Mouse (Mus musculus): ENCODE results near the gene Fkbp8. TPM values are rescaled to one million over a fixed set of nuclear protein-coding genes. Genes with fewer than 3 reads are reported as not detected.
A peak's percentile ranks its signal among the peaks of the same experiment; 100 is the strongest.

Fkbp8 gene
- polyA plus RNA-seq, 1 experiment = 640 TPM

DNA sequence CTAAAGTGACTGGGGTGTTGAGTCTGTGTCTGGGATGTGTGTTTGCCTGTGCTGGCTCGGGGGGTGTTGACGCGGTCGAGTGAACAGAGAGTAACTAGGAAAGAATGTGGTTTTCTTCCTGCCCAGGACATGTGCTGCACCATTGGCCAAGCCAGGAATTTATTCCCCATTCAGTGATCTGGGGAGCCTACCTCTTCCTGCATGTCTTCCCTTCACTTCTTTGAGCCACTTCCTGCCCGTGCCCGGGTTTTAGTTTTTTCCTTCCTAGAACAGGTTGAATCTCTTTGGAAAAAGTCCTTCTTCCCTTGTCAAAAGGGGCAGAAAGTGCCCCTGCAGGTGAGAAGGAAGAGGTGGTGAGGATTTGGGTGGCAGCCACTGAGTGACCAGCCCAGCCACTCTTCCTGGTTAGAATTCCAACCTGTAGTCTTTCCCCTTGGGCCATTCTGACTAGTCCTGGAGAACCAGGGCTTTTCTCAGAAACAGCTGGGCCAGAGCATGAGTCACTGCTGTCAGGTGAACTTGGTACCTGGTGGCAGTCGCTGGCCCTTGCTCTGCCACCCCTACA lies 13.1 kb downstream of the Fkbp8 start:
- H3K27ac ChIP-seq (ENCODE audit: control insufficient read depth, insufficient read depth, low read length) = no peak overlapping the region
- peak overlapping the region; percentile 64 for H3K4me3 ChIP-seq (ENCODE audit: control insufficient read depth, insufficient read depth, low read length)
- no peaks in the 10 kb centered on the region for H3K27me3 ChIP-seq (ENCODE audit: control insufficient read depth, insufficient read depth, low read length)
- no peak for TF ChIP-seq CTCF (IDR thresholded peaks at IDR 0.05; ENCODE audit: borderline replicate concordance, control insufficient read depth, extremely low read depth, insufficient read depth, low read length, poor library complexity)
- TF ChIP-seq POLR2A (IDR thresholded peaks at IDR 0.05; ENCODE audit: control insufficient read depth, extremely low read depth, insufficient read depth, low read length, poor library complexity) = no peak
- no peaks in the 10 kb centered on the region for H3K36me3 ChIP-seq (ENCODE audit: control insufficient read depth, insufficient read depth, low read length)
- WGBS = 23% methylated on average over 7 of the region's 7 CpGs
- H3K4me1 ChIP-seq (replicated peaks; ENCODE audit: control insufficient read depth, insufficient read depth, low read length) = peaks cover 28% of the 10 kb centered on the region
- no peak for DNase-seq

DNA sequence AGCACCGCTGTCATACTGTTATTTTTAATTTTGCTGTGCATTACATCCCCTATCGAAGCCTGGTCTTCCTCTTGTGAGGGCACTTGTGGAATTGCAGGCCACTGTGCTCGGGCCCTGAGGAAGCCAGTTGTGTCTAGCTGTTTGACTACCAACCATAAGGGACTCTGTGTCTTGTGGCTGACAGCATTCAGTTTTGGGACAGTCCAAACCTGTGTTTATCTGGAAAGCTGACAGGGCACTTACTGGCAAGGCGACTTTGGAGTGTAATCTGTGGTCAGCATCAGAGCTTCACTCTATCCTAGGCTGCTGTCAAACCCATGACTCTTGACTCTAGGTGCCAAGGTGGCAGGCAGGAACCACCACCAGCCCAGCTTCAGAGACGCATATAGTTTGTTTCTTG lies 13.6 kb downstream of the Fkbp8 start:
- 71% methylated on average over 5 of the region's 5 CpGs for WGBS
- Histone ChIP-seq H3K4me3 (ENCODE audit: control insufficient read depth, insufficient read depth, low read length) (no peak overlapping the region), H3K36me3 (ENCODE audit: control insufficient read depth, insufficient read depth, low read length) (no peaks in the 10 kb centered on the region), H3K27me3 (ENCODE audit: control insufficient read depth, insufficient read depth, low read length) (no peaks in the 10 kb centered on the region), H3K4me1 (replicated peaks; ENCODE audit: control insufficient read depth, insufficient read depth, low read length) (peaks cover 28% of the 10 kb centered on the region), H3K27ac (ENCODE audit: control insufficient read depth, insufficient read depth, low read length) (no peak overlapping the region)
- DNase-seq = no peak
- TF ChIP-seq CTCF (IDR thresholded peaks at IDR 0.05; ENCODE audit: borderline replicate concordance, control insufficient read depth, extremely low read depth, insufficient read depth, low read length, poor library complexity) (no peak), POLR2A (IDR thresholded peaks at IDR 0.05; ENCODE audit: control insufficient read depth, extremely low read depth, insufficient read depth, low read length, poor library complexity) (no peak)

DNA sequence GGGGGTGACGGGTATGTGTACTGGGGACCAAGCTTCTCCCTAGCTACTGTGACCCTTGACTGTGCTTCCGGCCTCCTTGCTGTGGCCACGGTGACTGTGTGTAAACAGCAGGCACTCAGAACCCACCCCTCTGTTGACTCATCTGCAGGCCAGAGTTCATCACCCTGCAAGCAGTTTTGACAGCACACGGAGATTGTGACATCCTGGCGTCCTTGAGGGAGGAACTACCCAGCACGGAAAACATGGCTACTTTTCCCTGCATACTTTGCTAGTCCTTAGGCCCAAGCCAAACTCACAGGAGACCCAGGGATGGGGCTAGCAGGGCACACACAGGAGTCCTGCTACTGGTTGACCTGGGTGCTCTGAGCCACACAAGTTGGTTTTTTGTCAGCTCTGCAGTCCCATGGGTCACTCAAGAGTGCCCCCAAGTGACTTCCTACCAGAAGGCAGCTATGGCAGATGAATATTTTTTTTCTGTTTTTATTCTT lies 16.7 kb downstream of the Fkbp8 start:
- peaks cover 20% of the 10 kb centered on the region for H3K4me1 ChIP-seq (replicated peaks; ENCODE audit: control insufficient read depth, insufficient read depth, low read length)
- H3K36me3 ChIP-seq (ENCODE audit: control insufficient read depth, insufficient read depth, low read length) = no peaks in the 10 kb centered on the region
- no peak overlapping the region for H3K4me3 ChIP-seq (ENCODE audit: control insufficient read depth, insufficient read depth, low read length)
- no peak overlapping the region for H3K27ac ChIP-seq (ENCODE audit: control insufficient read depth, insufficient read depth, low read length)
- WGBS = 91% methylated on average over 6 of the region's 6 CpGs
- no peaks in the 10 kb centered on the region for H3K27me3 ChIP-seq (ENCODE audit: control insufficient read depth, insufficient read depth, low read length)
- TF ChIP-seq POLR2A (IDR thresholded peaks at IDR 0.05; ENCODE audit: control insufficient read depth, extremely low read depth, insufficient read depth, low read length, poor library complexity) = no peak
- no peak for TF ChIP-seq CTCF (IDR thresholded peaks at IDR 0.05; ENCODE audit: borderline replicate concordance, control insufficient read depth, extremely low read depth, insufficient read depth, low read length, poor library complexity)
- no peak for DNase-seq

DNA sequence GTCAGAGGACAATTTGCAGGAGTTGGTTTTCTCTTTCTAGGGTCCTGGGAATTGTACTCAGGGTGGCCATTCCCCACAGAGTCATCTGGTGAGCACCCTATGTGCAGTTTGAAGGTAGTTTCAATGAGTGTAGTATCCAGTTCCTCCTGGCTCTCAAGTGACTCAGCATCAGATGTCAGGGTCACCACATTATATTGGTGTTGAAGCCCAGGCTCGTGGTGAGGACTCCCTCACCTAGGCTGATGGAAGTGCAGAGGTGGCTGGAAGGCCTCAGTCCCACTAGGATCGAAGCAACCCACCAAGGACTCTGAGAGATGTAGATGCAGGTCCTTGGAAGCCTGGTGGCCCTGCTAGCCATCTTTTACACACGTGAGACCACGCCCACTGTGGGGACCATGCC lies 18.9 kb downstream of the Fkbp8 start:
- WGBS = 71% methylated on average over 4 of the region's 4 CpGs
- H3K4me1 ChIP-seq (replicated peaks; ENCODE audit: control insufficient read depth, insufficient read depth, low read length) = peaks cover 11% of the 10 kb centered on the region

DNA sequence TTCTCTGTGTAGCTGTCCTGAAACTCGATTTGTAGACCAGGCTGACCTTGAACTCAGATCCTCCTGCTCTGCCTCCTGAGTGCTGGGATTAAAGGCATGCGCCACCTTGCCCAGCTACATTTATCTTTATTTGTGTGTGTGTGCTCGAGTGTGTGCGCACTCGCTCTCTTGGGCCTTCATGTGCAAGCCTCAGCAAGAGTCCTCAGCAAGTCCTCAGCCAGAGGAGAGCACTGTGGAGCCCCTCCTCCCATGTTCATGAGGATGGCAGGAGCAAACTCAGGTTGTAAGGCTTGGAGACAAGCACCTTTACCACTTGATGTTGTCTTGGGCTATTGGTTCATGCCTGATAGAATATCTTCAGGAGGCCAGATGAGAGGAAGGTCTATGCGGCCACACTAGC lies 20.2 kb downstream of the Fkbp8 start:
- no peak for DNase-seq
- 95% methylated on average over 6 of the region's 6 CpGs for WGBS
- TF ChIP-seq CTCF (IDR thresholded peaks at IDR 0.05; ENCODE audit: borderline replicate concordance, control insufficient read depth, extremely low read depth, insufficient read depth, low read length, poor library complexity) (no peak), POLR2A (IDR thresholded peaks at IDR 0.05; ENCODE audit: control insufficient read depth, extremely low read depth, insufficient read depth, low read length, poor library complexity) (no peak)
- H3K36me3 ChIP-seq (ENCODE audit: control insufficient read depth, insufficient read depth, low read length) = no peaks in the 10 kb centered on the region
- H3K4me3 ChIP-seq (ENCODE audit: control insufficient read depth, insufficient read depth, low read length) = no peak overlapping the region
- no peaks in the 10 kb centered on the region for H3K27me3 ChIP-seq (ENCODE audit: control insufficient read depth, insufficient read depth, low read length)
- peaks cover 18% of the 10 kb centered on the region for H3K4me1 ChIP-seq (replicated peaks; ENCODE audit: control insufficient read depth, insufficient read depth, low read length)
- H3K27ac ChIP-seq (ENCODE audit: control insufficient read depth, insufficient read depth, low read length) = no peak overlapping the region

More for the DNA sequence above, 18.9 kb downstream of the Fkbp8 start:
- Histone ChIP-seq H3K4me3 (ENCODE audit: control insufficient read depth, insufficient read depth, low read length) (no peak overlapping the region), H3K27me3 (ENCODE audit: control insufficient read depth, insufficient read depth, low read length) (no peaks in the 10 kb centered on the region), H3K36me3 (ENCODE audit: control insufficient read depth, insufficient read depth, low read length) (no peaks in the 10 kb centered on the region), H3K27ac (ENCODE audit: control insufficient read depth, insufficient read depth, low read length) (no peak overlapping the region)
- no peak for TF ChIP-seq POLR2A (IDR thresholded peaks at IDR 0.05; ENCODE audit: control insufficient read depth, extremely low read depth, insufficient read depth, low read length, poor library complexity)
- TF ChIP-seq CTCF (IDR thresholded peaks at IDR 0.05; ENCODE audit: borderline replicate concordance, control insufficient read depth, extremely low read depth, insufficient read depth, low read length, poor library complexity) = no peak
- no peak for DNase-seq

DNA sequence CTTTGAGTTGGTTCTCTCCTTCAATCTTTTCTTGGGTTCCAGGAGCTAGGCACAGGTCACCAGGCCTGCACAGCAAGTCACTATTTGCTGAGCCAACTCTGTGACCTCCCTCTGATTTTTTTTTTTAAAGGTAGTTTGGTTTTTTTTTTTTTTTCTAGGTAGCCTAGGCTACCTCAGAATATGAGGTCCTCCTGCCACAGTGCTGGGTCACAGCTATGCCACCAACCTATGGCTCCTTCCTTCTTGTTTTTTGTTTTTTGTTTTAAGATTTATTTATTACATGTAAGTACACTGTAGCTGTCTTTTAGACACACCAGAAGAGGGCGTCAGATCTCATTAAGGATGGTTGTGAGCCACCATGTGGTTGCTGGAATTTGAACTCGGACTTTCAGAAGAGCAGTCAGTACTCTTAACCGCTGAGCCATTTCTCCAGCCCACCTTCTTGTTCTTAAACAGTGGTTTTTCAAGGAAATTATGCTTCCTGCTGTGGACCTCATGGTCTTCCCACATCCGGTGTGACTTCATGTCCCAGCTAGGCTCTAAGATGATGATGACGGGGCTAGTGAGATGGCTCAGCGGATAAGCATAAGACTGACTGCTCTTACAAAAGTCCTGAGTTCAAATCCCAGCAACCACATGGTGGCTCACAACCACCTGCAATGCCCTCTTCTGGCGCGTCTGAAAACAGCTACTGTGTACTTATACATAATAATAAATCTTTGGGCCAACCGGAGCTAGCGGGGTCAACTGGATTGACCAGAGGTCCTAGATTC lies 22.1 kb downstream of the Fkbp8 start:
- Histone ChIP-seq H3K27ac (ENCODE audit: control insufficient read depth, insufficient read depth, low read length) (no peak overlapping the region), H3K27me3 (ENCODE audit: control insufficient read depth, insufficient read depth, low read length) (no peaks in the 10 kb centered on the region), H3K36me3 (ENCODE audit: control insufficient read depth, insufficient read depth, low read length) (no peaks in the 10 kb centered on the region), H3K4me3 (ENCODE audit: control insufficient read depth, insufficient read depth, low read length) (no peak overlapping the region), H3K4me1 (replicated peaks; ENCODE audit: control insufficient read depth, insufficient read depth, low read length) (peaks cover 29% of the 10 kb centered on the region)
- no peak for DNase-seq
- 41% methylated on average over 10 of the region's 10 CpGs for WGBS
- TF ChIP-seq CTCF (IDR thresholded peaks at IDR 0.05; ENCODE audit: borderline replicate concordance, control insufficient read depth, extremely low read depth, insufficient read depth, low read length, poor library complexity) (no peak), POLR2A (IDR thresholded peaks at IDR 0.05; ENCODE audit: control insufficient read depth, extremely low read depth, insufficient read depth, low read length, poor library complexity) (no peak)

All from thymus, adult 2 months (tissue).